Mouse (Mus musculus): ENCODE results near the gene Slc37a3. TPM values are rescaled to one million over a fixed set of nuclear protein-coding genes. Genes with fewer than 3 reads are reported as not detected.
"Not testable (repeated sequence)": the region's sequence is repeated elsewhere in the genome, so short reads cannot be mapped to it uniquely, and the experiment has no call there.

Slc37a3 gene
- polyA plus RNA-seq (2016; fragmentation: Nextera tagmentation; extraction: Ambion mirVana) = 38.8 and 41.0 TPM in 2 replicates

DNA sequence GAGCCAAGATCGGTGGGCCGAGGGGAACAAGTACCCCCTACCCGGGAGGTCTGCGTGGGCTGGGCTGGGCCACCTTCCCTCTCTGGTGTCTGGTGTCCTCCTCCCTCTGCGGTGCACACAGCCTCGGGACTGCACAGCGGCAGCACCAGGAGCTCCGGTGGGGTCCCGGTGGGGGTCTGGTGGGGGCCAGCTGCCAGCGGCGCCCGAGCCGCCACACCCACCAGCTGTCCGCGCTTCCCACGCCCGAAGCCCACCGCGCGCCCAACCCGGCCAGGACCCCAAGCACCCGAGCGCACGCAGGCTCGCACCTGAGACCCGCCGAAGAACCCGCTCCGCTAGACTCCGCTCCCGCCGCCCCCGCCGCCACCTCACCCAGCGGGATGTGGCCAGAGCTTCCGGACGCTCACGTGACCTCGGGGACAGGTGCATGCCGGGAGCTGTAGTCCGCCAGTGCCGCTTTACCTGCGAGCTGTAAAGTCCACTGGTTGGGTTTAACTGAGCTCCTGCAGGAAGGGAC, at the start of gene Slc37a3:
TSS of gene Slc37a3 (minus strand) at position 365 of the 517 bp plus-strand sequence.
- peak within 1 kb of the TSS; percentile 93 for H3K27ac ChIP-seq
- H3K4me1 ChIP-seq = peaks cover 37% of the 10 kb centered on the region
- DNase-seq (ENCODE audit: extremely low spot score, low spot score) = peak; percentile 87
- H3K36me3 ChIP-seq (replicated peaks) = peaks cover 16% of the 10 kb centered on the region
- H3K4me3 ChIP-seq = peak within 1 kb of the TSS; percentile 99
- H3K27me3 ChIP-seq (ENCODE audit: poor library complexity, severe bottlenecking) = peaks cover 38% of the 10 kb centered on the region
- no peaks in the 10 kb centered on the region; the same call in 1 of the 2 replicates for H3K9me3 ChIP-seq
- under 1% methylated on average over 43 of the region's 43 CpGs for WGBS

DNA sequence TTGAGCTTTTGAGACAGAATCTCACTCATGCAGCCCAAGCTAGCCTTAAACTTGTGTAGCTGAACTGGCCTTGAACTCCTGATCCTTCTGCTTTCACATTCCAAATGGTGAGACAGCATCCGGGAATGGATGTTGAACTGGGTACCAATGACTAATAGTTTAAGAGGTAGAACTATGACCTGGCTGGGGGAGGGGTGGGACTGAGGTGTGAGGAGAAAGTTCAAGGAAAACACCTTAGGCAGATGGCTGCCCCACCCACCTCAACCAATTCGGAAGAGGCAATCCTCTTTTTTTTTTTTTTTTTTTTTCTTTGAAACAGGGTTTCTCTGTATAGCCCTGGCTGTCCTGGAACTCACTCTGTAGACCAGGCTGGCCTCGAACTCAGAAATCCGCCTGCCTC, 49.2 kb upstream of the Slc37a3 start:
- Histone ChIP-seq H3K9me3 (no peaks in the 10 kb centered on the region), H3K4me3 (no peak overlapping the region), H3K36me3 (replicated peaks) (no peaks in the 10 kb centered on the region), H3K27me3 (ENCODE audit: poor library complexity, severe bottlenecking) (peaks cover 11% of the 10 kb centered on the region), H3K27ac (no peak overlapping the region), H3K4me1 (no peaks in the 10 kb centered on the region)
- WGBS = 90% methylated on average over 4 of the region's 4 CpGs
- no peak for DNase-seq (ENCODE audit: extremely low spot score, low spot score)

DNA sequence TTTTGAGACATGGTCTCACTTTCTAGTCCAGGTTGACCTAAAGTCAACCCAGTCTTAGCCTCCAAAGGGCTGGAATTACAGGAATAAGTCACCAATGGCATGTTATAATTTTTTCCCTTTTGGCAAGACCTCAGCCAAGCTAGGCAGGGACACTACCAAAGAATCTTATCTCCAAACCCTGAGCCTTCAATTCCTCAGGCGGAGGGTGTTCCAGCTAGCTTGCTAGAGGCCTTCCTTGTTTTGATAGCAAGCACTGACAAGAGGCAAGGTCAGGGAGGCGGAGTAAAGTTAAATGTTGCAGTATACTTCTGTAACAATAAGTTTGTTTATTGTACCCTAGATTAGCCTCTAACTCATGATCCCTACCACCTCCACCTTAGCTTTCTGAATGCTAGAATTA, 47.7 kb upstream of the Slc37a3 start:
- H3K27ac ChIP-seq = no peak overlapping the region
- H3K36me3 ChIP-seq (replicated peaks) = no peaks in the 10 kb centered on the region
- no peak for DNase-seq (ENCODE audit: extremely low spot score, low spot score)
- H3K9me3 ChIP-seq = no peaks in the 10 kb centered on the region
- H3K4me1 ChIP-seq = peaks cover 7% of the 10 kb centered on the region
- H3K4me3 ChIP-seq = no peak overlapping the region
- 88% methylated on average over 2 of the region's 2 CpGs for WGBS
- peaks cover 11% of the 10 kb centered on the region for H3K27me3 ChIP-seq (ENCODE audit: poor library complexity, severe bottlenecking)

DNA sequence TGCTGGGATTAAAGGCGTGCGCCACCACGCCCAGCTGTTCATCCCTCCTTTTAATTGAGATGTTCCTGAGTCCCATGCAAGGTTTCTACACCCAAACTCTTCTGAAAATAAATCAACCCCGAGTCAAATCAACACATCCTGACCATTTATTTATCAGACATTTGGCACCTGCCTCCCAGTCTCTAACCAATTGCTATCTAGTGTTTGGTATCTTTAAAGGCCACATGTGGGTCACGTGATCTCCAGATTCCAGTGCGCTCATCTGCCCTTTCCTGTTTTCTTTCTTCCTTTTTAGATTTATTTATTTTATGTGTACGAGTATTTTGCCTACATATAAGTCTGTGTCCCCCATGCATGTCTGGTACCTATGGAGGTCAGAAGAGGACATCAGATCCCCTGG, 46.2 kb upstream of the Slc37a3 start:
- Histone ChIP-seq H3K9me3 (no peaks in the 10 kb centered on the region), H3K4me3 (no peak overlapping the region), H3K36me3 (replicated peaks) (no peaks in the 10 kb centered on the region), H3K4me1 (peaks cover 13% of the 10 kb centered on the region), H3K27me3 (ENCODE audit: poor library complexity, severe bottlenecking) (peaks cover 13% of the 10 kb centered on the region), H3K27ac (no peak overlapping the region)
- no peak for DNase-seq (ENCODE audit: extremely low spot score, low spot score)
- 91% methylated on average over 7 of the region's 7 CpGs for WGBS

DNA sequence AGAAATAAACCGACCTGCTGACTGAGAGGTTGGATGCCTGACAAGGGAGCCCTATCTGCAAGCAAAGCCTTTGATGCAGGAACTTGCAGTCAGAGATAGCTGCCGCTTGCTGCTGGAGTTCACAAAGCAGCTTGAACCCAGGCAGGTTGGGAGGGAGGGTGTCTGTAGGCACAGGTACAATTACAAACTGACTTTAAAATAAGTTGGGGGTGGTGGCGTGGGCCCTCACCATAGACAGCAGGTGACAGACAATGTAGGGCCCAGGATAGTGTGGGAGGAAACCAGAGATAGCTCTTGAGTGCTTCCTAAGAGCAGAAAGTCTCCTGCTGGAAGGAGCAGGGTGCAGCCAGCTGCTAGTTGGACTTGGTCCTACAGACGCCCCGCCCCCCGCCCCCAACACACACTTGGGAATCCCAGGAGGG, 45.7 kb upstream of the Slc37a3 start:
- no peak overlapping the region for H3K27ac ChIP-seq
- H3K36me3 ChIP-seq (replicated peaks) = no peaks in the 10 kb centered on the region
- peaks cover 19% of the 10 kb centered on the region for H3K27me3 ChIP-seq (ENCODE audit: poor library complexity, severe bottlenecking)
- DNase-seq (ENCODE audit: extremely low spot score, low spot score) = no peak
- no peaks in the 10 kb centered on the region for H3K9me3 ChIP-seq
- no peak overlapping the region for H3K4me3 ChIP-seq
- WGBS = 76% methylated on average over 6 of the region's 6 CpGs
- peaks cover 18% of the 10 kb centered on the region for H3K4me1 ChIP-seq

DNA sequence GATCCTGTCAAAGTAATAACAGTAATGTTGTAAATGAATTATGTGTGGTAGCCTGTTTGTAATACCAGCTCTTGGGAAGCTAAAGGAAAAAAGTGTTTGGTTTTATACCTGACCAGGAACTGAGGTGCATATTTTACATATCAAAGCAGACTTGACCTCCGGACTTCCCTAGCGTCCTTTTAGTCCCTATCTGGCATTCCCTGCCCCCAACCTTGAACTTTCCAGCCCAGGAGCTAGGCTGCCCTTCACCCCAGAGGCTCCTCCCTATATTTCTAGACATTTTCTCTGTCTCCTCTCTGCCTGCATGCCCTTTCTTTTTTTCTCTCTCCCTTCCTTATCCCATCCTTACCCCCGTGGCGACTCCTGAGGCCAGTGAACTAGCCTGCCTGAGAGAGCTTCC, 43.4 kb upstream of the Slc37a3 start:
- 0 out of 2 replicates have a peak overlapping the region, but pooled peaks have one; percentile 92 for H3K27ac ChIP-seq
- no peaks in the 10 kb centered on the region for H3K36me3 ChIP-seq (replicated peaks)
- H3K27me3 ChIP-seq (ENCODE audit: poor library complexity, severe bottlenecking) = peaks cover 23% of the 10 kb centered on the region
- H3K9me3 ChIP-seq = no peaks in the 10 kb centered on the region
- WGBS = 50% methylated on average over 4 of the region's 4 CpGs
- peaks cover 23% of the 10 kb centered on the region for H3K4me1 ChIP-seq
- H3K4me3 ChIP-seq = peak overlapping the region; percentile 88
- DNase-seq (ENCODE audit: extremely low spot score, low spot score) = no peak

DNA sequence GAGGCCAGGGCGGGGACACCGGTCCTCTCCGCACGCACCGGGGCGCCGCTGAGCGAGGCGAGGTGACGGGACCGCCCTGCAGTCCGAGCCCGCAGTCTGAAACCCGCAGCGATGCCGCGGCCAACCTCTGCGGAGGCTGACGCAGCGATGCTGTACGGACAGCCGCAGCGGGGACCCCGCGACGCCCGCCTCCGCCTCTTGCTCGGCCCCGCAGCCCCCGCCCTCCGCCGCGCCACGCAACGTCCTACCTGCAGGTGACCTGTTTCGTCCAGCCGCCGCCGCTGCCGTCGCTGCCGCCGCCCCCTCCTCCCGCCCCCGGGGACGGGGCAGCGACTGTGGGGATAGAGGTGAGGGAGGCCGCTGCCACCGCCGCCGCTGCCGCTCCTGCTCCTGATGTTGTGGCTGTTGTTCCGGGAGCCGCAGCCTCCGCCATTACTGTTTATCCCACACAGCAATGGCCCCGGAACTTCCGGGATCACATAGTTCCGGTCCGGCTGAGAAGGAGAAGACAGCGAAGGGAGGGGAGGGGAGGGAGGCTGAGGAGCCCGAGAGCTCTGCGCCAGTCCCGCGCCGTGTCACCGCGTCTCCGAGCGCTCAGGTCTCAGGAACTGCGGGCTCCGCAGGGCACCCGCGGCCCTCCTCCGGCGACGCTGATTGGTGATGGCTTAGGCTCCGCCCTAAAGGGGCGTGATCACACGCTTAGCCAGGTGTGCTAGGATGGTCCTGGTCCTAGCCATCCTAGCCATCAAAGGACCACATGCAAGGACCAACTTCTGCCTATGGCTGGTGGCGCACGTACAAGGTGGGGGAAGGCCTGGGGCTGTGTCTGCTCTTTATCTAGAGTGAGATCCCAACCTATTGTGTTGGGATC, 42.6 kb upstream of the Slc37a3 start, which contains the start of gene Mkrn1:
TSS of gene Mkrn1 (minus strand) at position 612 of the 871 bp plus-strand sequence.
- peak; percentile 85 for DNase-seq (ENCODE audit: extremely low spot score, low spot score)
- peak within 1 kb of the TSS; percentile 92 for H3K27ac ChIP-seq
- no peaks in the 10 kb centered on the region for H3K36me3 ChIP-seq (replicated peaks)
- H3K4me3 ChIP-seq = peak within 1 kb of the TSS; percentile 88
- under 1% methylated on average over 82 of the region's 82 CpGs for WGBS
- H3K27me3 ChIP-seq (ENCODE audit: poor library complexity, severe bottlenecking) = peaks cover 23% of the 10 kb centered on the region
- no peaks in the 10 kb centered on the region for H3K9me3 ChIP-seq
- peaks cover 23% of the 10 kb centered on the region for H3K4me1 ChIP-seq

DNA sequence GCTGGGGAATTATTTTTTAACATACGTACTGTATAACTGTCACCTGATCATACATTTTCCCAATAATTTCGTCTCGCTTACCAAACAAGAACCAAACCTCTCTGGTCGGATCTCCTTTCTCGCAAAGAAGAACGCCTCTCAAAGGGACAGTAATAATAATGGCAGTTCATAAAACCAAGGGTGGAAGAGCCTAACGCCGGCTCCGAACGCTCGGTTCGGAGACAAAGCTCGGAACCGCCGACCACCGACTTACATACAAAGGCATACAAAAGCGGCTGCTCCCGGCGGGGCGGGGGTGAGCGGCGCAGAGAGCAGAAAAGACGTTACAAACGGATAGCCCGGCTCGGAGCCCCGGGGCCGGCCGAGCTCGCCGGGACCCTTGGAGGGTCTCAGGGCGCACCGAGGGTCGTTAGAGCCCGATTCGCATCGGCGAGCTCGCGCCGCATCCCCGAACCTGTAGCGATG, 41.9 kb upstream of the Slc37a3 start:
- Histone ChIP-seq H3K27me3 (ENCODE audit: poor library complexity, severe bottlenecking) (peaks cover 23% of the 10 kb centered on the region), H3K4me3 (peak overlapping the region; percentile 88), H3K36me3 (replicated peaks) (no peaks in the 10 kb centered on the region), H3K27ac (peak overlapping the region; percentile 92), H3K4me1 (peaks cover 24% of the 10 kb centered on the region), H3K9me3 (no peaks in the 10 kb centered on the region)
- DNase-seq (ENCODE audit: extremely low spot score, low spot score) = peak; percentile 61
- under 1% methylated on average over 43 of the region's 43 CpGs for WGBS

DNA sequence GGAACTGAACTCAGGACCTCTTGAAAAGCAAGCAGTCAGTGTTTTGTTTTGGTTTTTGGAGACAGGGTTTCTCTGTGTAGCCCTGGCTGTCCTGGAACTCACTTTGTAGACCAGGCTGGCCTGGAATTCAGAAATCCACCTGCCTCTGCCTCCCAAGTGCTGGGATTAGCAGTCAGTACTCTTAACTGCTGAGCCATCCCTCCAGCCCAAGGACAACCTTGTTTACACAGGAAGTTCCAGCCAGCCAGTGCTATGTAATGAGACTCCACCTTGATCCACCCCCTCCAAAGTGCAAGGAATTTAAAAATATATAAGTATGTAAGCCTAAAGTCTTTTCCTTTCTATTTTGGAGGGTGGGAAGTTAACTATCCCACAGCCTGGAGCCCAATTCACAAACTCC, 39.2 kb upstream of the Slc37a3 start:
- Histone ChIP-seq H3K27me3 (ENCODE audit: poor library complexity, severe bottlenecking) (peaks cover 12% of the 10 kb centered on the region), H3K4me1 (peaks cover 28% of the 10 kb centered on the region)
- H3K27ac ChIP-seq; H3K36me3 ChIP-seq (replicated peaks); DNase-seq (ENCODE audit: extremely low spot score, low spot score); H3K4me3 ChIP-seq; H3K9me3 ChIP-seq: not testable (repeated sequence)

DNA sequence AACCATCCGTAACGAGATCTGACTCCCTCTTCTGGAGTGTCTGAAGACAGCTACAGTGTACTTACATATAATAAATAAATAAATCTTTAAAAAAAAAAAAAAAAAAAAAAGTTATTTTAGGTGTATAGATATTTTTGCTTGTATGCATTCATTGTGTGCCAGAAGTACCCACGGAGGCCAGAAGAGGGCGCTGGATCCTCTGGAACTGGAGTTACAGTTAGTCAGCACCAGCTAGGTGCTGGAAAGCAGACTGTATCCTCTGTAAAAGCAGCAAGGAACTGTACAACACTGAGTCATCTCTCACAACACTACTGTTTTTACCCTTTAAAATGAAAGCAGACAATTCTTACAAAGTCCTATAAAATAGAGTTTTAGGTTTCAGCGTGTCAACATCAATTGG, 38.3 kb upstream of the Slc37a3 start:
- peaks cover 26% of the 10 kb centered on the region for H3K4me1 ChIP-seq
- H3K27ac ChIP-seq = no peak overlapping the region
- WGBS = 52% methylated on average over 3 of the region's 5 CpGs

DNA sequence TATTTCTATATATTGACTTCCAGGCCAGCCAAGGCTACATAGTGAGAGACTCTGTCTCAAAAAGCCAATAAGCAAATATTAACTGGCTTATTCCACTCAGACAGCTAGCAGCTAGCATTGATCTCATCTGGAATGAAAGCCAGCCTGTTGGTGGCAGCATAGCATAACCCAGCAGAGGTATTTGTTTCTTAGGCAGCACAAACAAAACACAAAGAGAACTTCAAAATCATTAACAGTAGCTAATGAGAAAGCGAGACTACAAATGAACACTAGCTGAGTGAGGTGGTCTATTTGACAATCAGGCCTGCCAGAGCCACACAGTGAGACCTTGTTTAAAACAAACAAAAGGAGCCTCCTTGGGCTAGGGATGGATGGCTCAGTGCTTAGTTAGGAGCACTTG, 36.6 kb upstream of the Slc37a3 start:
- Histone ChIP-seq H3K27ac (no peak overlapping the region), H3K27me3 (ENCODE audit: poor library complexity, severe bottlenecking) (peaks cover 12% of the 10 kb centered on the region), H3K4me1 (peaks cover 20% of the 10 kb centered on the region), H3K4me3 (no peak overlapping the region), H3K36me3 (replicated peaks) (peaks cover 7% of the 10 kb centered on the region), H3K9me3 (no peaks in the 10 kb centered on the region)
- 91% methylated on average over 1 of the region's 1 CpGs for WGBS
- no peak for DNase-seq (ENCODE audit: extremely low spot score, low spot score)

More for the DNA sequence above, 38.3 kb upstream of the Slc37a3 start:
- H3K27me3 ChIP-seq (ENCODE audit: poor library complexity, severe bottlenecking) = peaks cover 12% of the 10 kb centered on the region
- no peak overlapping the region for H3K4me3 ChIP-seq
- H3K9me3 ChIP-seq = no peaks in the 10 kb centered on the region
- DNase-seq (ENCODE audit: extremely low spot score, low spot score) = peak; percentile 67
- no peaks in the 10 kb centered on the region for H3K36me3 ChIP-seq (replicated peaks)

DNA sequence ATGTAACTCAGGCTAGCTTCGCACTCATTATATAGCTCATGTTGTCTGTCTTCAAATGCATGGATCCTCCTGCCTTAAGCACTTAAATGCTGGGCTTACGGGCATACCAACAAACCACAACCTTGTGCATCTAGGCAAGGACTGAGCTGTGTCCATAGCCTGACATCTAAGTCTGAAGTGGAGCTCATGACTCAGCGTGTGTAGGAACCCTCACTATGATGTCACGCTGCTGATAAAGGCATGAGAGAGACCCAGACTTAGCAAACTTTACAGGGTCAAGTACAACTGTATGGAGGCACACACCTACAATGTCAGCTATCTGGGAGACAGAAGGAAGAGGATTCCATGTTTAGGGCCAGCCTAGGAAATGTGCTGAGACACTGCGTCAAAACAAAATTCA, 29.0 kb upstream of the Slc37a3 start:
- no peaks in the 10 kb centered on the region for H3K27me3 ChIP-seq (ENCODE audit: poor library complexity, severe bottlenecking)
- no peaks in the 10 kb centered on the region for H3K9me3 ChIP-seq
- no peak for DNase-seq (ENCODE audit: extremely low spot score, low spot score)

DNA sequence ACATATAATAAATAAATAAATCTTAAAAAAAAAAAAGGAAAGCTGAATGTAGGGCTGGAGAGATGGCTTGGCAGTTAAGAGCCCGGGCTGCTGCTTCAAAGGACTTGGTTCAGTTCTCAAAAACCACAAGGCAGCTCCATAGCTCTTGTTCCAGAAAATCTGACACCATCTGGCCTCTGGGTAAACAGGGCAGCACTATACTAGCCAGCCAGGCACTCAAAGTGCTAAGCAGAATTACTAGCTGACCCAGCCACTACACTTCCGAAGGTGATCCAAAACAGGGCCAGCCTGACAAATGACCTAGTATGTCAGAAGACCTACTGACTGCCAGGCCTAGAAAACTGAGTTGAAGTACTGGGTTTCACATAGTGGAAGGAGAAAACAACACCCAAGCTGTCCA, 25.7 kb upstream of the Slc37a3 start:
- H3K27me3 ChIP-seq (ENCODE audit: poor library complexity, severe bottlenecking) = no peaks in the 10 kb centered on the region
- 95% methylated on average over 2 of the region's 2 CpGs for WGBS

More for the DNA sequence above, 29.0 kb upstream of the Slc37a3 start:
- WGBS = 95% methylated on average over 5 of the region's 5 CpGs
- Histone ChIP-seq H3K4me3 (no peak overlapping the region), H3K27ac (no peak overlapping the region), H3K4me1 (no peaks in the 10 kb centered on the region), H3K36me3 (replicated peaks) (peaks cover 63% of the 10 kb centered on the region)

More for the DNA sequence above, 25.7 kb upstream of the Slc37a3 start:
- H3K9me3 ChIP-seq = no peaks in the 10 kb centered on the region
- no peak for DNase-seq (ENCODE audit: extremely low spot score, low spot score)
- H3K36me3 ChIP-seq (replicated peaks) = peaks cover 75% of the 10 kb centered on the region
- no peak overlapping the region for H3K4me3 ChIP-seq
- no peaks in the 10 kb centered on the region for H3K4me1 ChIP-seq
- no peak overlapping the region for H3K27ac ChIP-seq
